Mouse (Mus musculus): Measurements from ENCODE around the gene Mbd6.

Gene Mbd6

GRCm38 (mm10) chr10:127265727-127266111 lies 23.1 kb downstream of the Mbd6 start:
- CTCF ChIA-PET: interaction anchor here (0.7 kb wide), 1 partner anchor 72 kb away, joined by 3 read pairs; no protein-coding TSS in a partner anchor

- CTCF ChIA-PET: no interaction called here
Observed at GRCm38 (mm10) chr10:127264971-127265370, 23.8 kb downstream of the Mbd6 start.

- CTCF ChIA-PET: no interaction called here
Observed at GRCm38 (mm10) chr10:127264336-127264735, 24.5 kb downstream of the Mbd6 start.

GRCm38 (mm10) chr10:127263631-127264030 lies 25.2 kb downstream of the Mbd6 start:
- CTCF ChIA-PET: interaction anchor here (0.7 kb wide), 1 partner anchor 67 kb away, joined by 5 read pairs; no protein-coding TSS in a partner anchor

- CTCF ChIA-PET: no interaction called here
Observed at GRCm38 (mm10) chr10:127262548-127263398, 26.0 kb downstream of the Mbd6 start, which contains the start of gene Kif5a. Gene Kif5a (minus strand): TSS chr10:127263348.

GRCm38 (mm10) chr10:127261706-127262547 lies 26.9 kb downstream of the Mbd6 start:
- CTCF ChIA-PET: no interaction called here

GRCm38 (mm10) chr10:127258489-127258888 lies 30.3 kb downstream of the Mbd6 start:
- CTCF ChIA-PET: no interaction called here

GRCm38 (mm10) chr10:127257790-127258189 lies 31.0 kb downstream of the Mbd6 start:
- CTCF ChIA-PET: no interaction called here

GRCm38 (mm10) chr10:127255625-127256345 lies 33.0 kb downstream of the Mbd6 start:
- CTCF ChIA-PET: no interaction called here

GRCm38 (mm10) chr10:127250810-127251209 lies 38.0 kb downstream of the Mbd6 start:
- CTCF ChIA-PET: no interaction called here

GRCm38 (mm10) chr10:127238241-127238824 lies 50.5 kb downstream of the Mbd6 start:
- CTCF ChIA-PET: no interaction called here

- CTCF ChIA-PET: no interaction called here
Observed at GRCm38 (mm10) chr10:127236541-127236940, 52.3 kb downstream of the Mbd6 start.

- CTCF ChIA-PET: interaction anchor here (0.6 kb wide), 1 partner anchor 81 kb away, joined by 11 read pairs; no protein-coding TSS in a partner anchor
Observed at GRCm38 (mm10) chr10:127233141-127233540, 55.7 kb downstream of the Mbd6 start.

Measured in spleen, embryonic (tissue).